Mouse (Mus musculus): ENCODE results near the gene Smim6. TPM values are rescaled to one million over a fixed set of nuclear protein-coding genes. Genes with fewer than 3 reads are reported as not detected.

Smim6 gene
- total and polyA plus RNA-seq, 2 experiments from 2014 or later: 0.27 TPM; not detected in 1

DNA sequence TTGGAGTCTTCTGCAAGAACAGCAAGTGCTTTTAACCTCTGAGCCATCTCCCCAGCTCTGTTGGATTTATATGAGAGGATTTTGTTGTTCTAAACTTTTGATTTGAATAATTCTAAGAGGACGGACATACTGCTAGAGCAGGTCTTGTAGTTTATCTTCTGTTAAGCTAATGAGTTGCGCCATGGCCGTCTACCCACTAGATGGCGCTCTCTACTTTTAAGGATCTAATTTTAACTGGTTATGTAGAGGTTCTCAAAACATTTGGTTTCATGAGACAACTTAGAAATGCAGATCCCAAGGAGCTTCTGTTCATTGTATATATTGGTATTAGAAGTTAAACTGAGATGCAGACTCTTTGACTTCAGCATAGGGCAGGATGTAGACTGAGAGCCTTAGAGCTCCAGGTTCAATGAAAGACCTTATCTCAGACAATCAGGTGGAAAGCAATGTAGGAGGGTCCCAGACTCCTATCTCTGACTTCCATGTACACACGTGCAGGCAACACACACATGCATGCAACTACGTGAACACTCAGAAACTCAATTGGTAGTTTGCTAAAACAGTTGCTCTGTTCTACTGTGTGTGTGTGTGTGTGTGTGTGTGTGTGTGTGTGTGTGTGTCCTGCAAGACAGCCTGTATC lies 28.0 kb downstream of the Smim6 start:
- no peak overlapping the region for H3K9ac ChIP-seq
- TF ChIP-seq CTCF (IDR thresholded peaks at IDR 0.05; ENCODE audit: low read depth): peak; percentile 82
- H3K27me3 ChIP-seq (ENCODE audit: insufficient read depth, low read length): no peaks in the 10 kb centered on the region
- peaks cover 3% of the 10 kb centered on the region for H3K4me1 ChIP-seq (ENCODE audit: insufficient read depth)
- no peak overlapping the region for H3K27ac ChIP-seq (ENCODE audit: low read depth, low read length)
- H3K4me2 ChIP-seq (ENCODE audit: low read depth): no peak overlapping the region
- no peaks in the 10 kb centered on the region for H3K9me3 ChIP-seq (ENCODE audit: low read length)
- peaks cover 74% of the 10 kb centered on the region for H3K36me3 ChIP-seq (ENCODE audit: insufficient read depth)
- DNase-seq: peak; percentile 87
- 36% methylated on average over 6 of the region's 6 CpGs for WGBS
- H3K4me3 ChIP-seq (ENCODE audit: low read depth, low read length): no peak overlapping the region
- ATAC-seq: peak; percentile 36; the same call in 1 of the 2 replicates

DNA sequence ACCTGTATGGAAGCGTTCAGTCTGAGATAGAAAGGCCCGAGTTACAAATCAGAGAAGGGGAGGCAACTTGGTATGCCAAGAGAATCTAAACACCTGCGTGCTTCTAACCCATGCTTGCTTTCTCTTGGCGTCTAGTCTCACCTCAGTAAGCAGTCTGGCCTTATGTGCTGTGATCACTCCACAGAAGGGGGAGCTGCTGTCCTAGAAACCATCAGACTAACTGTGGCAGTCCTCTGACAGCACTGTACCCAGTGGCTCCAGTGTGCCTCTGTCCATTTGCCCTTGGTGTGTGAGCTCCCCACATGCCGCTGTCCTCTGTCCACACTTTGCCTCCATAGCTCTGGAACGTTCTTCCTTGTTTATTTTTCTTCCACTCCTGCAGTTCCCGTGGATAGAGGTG lies 30.2 kb downstream of the Smim6 start:
- no peak overlapping the region for H3K9ac ChIP-seq
- ATAC-seq (no peak), DNase-seq (no peak)
- H3K27ac ChIP-seq (ENCODE audit: low read depth, low read length): no peak overlapping the region
- no peak for TF ChIP-seq CTCF (IDR thresholded peaks at IDR 0.05; ENCODE audit: low read depth)
- H3K4me1 ChIP-seq (ENCODE audit: insufficient read depth): no peaks in the 10 kb centered on the region
- H3K4me3 ChIP-seq (ENCODE audit: low read depth, low read length): no peak overlapping the region
- peaks cover 88% of the 10 kb centered on the region for H3K36me3 ChIP-seq (ENCODE audit: insufficient read depth)
- no peaks in the 10 kb centered on the region for H3K9me3 ChIP-seq (ENCODE audit: low read length)
- 89% methylated on average over 7 of the region's 7 CpGs for WGBS
- no peaks in the 10 kb centered on the region for H3K27me3 ChIP-seq (ENCODE audit: insufficient read depth, low read length)
- no peak overlapping the region for H3K4me2 ChIP-seq (ENCODE audit: low read depth)

DNA sequence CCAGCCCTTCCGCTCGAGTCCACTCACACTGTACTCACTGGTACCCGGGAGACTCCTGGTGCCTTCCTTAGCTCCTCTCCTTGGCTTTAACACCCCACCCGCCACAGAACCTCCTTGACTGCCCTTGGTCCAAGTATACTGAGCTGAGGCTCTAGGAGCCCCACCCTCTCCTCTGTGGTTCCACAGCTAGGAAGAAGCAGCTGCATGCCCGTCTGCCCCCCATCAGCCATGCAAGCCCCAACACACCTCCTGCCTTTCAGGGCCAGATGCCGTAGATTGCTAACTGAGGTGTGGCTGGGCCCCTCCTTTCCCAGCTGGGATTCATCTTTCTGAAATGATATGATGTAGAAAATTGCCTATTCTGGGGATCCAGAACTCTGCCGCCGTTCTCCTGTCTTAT lies 33.4 kb downstream of the Smim6 start:
- Histone ChIP-seq H3K4me3 (ENCODE audit: low read depth, low read length) (no peak overlapping the region), H3K4me2 (ENCODE audit: low read depth) (no peak overlapping the region), H3K9ac (no peak overlapping the region), H3K9me3 (ENCODE audit: low read length) (no peaks in the 10 kb centered on the region), H3K4me1 (ENCODE audit: insufficient read depth) (no peaks in the 10 kb centered on the region), H3K27me3 (ENCODE audit: insufficient read depth, low read length) (no peaks in the 10 kb centered on the region), H3K27ac (ENCODE audit: low read depth, low read length) (no peak overlapping the region), H3K36me3 (ENCODE audit: insufficient read depth) (peaks cover 84% of the 10 kb centered on the region)
- whole genome bisulfite sequencing: 94% methylated on average over 8 of the region's 8 CpGs
- DNase-seq (no peak), ATAC-seq (no peak)
- no peak for TF ChIP-seq CTCF (IDR thresholded peaks at IDR 0.05; ENCODE audit: low read depth)

DNA sequence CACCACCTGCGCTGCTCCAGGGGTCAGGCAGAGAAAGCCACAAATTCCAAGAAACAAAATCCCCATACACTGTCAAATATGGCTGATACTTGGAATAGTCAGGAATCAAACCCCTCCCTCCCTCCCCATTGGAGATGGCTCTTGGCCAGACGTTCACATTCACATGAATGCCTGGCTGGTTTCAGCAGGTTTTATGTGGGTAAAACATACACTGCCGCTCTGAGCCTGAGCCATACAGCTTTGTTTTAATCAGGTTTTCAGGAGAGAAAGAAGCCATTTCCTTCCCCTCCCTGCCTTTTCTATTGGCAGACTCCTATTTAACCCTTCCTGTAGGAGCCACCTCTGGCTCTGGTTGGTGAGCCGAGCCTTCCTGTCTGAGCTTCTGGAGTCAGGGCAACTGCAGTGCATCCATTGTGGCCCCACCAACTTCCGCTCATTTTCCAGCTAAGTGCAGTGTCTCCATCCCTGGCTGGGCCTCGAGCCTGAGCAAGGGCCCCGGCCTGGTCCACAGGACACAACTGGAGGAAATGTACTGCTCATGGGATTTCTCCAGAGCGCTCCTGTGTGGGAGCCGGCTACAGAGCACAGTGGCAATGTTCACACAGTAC lies 34.5 kb downstream of the Smim6 start:
- no peak for TF ChIP-seq CTCF (IDR thresholded peaks at IDR 0.05; ENCODE audit: low read depth)
- Histone ChIP-seq H3K4me1 (ENCODE audit: insufficient read depth) (no peaks in the 10 kb centered on the region), H3K9ac (no peak overlapping the region), H3K27me3 (ENCODE audit: insufficient read depth, low read length) (no peaks in the 10 kb centered on the region), H3K27ac (ENCODE audit: low read depth, low read length) (no peak overlapping the region), H3K36me3 (ENCODE audit: insufficient read depth) (peaks cover 78% of the 10 kb centered on the region), H3K4me3 (ENCODE audit: low read depth, low read length) (no peak overlapping the region), H3K4me2 (ENCODE audit: low read depth) (no peak overlapping the region), H3K9me3 (ENCODE audit: low read length) (no peaks in the 10 kb centered on the region)
- DNase-seq (no peak), ATAC-seq (no peak; the same call in 1 of the 2 replicates)
- 79% methylated on average over 9 of the region's 9 CpGs for WGBS

DNA sequence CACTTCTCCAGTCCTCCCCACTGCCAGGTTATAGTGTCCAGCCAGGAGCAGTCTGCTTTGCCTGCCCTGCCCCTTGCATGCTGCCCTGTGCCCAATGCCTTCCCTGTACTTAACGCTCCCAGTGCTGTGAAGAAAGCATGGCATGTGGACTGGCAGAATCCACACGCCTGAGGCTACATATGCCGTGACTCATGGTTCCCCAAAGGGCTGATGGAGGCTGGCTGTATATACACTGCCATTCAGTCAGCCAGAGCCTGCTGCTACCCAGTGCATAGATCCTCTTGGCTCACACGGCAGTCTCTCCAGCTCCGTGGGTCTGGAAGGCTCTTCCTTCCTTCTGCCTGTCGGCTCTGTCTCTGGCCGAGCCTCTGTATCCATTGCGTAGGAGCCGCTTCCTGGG lies 36.5 kb downstream of the Smim6 start:
- no peak overlapping the region for H3K4me2 ChIP-seq (ENCODE audit: low read depth)
- no peak for TF ChIP-seq CTCF (IDR thresholded peaks at IDR 0.05; ENCODE audit: low read depth)
- H3K9me3 ChIP-seq (ENCODE audit: low read length): no peaks in the 10 kb centered on the region
- H3K4me1 ChIP-seq (ENCODE audit: insufficient read depth): no peaks in the 10 kb centered on the region
- H3K4me3 ChIP-seq (ENCODE audit: low read depth, low read length): no peak overlapping the region
- peaks cover 72% of the 10 kb centered on the region for H3K36me3 ChIP-seq (ENCODE audit: insufficient read depth)
- ATAC-seq (no peak), DNase-seq (no peak)
- 92% methylated on average over 9 of the region's 9 CpGs for WGBS
- no peak overlapping the region for H3K9ac ChIP-seq
- H3K27me3 ChIP-seq (ENCODE audit: insufficient read depth, low read length): no peaks in the 10 kb centered on the region
- H3K27ac ChIP-seq (ENCODE audit: low read depth, low read length): no peak overlapping the region

DNA sequence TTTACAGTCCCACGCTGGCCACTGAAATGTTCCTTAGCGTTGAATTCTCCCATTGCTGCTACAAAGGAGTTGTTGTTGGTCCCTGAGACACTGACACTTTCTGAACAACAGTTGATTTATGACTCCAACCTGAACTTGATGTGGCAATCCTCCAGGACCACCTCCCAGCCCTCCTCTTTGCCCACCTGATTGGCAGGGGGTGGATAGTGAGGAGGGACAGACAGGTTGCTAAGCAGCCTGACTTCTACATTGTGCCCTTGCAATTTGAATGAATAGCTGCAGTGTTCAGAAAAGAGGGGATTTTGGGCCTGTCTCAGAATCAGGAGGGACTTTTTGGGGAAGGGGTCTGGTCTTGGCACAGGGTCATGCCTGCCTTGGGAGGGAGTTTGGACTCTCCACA lies 38.9 kb downstream of the Smim6 start:
- no peaks in the 10 kb centered on the region for H3K27me3 ChIP-seq (ENCODE audit: insufficient read depth, low read length)
- H3K27ac ChIP-seq (ENCODE audit: low read depth, low read length): no peak overlapping the region
- ATAC-seq: no peak
- peaks cover 64% of the 10 kb centered on the region for H3K36me3 ChIP-seq (ENCODE audit: insufficient read depth)
- no peak overlapping the region for H3K9ac ChIP-seq
- no peak for DNase-seq
- WGBS: 88% methylated on average over 2 of the region's 2 CpGs
- no peak overlapping the region for H3K4me3 ChIP-seq (ENCODE audit: low read depth, low read length)
- no peaks in the 10 kb centered on the region for H3K4me1 ChIP-seq (ENCODE audit: insufficient read depth)
- no peak overlapping the region for H3K4me2 ChIP-seq (ENCODE audit: low read depth)
- TF ChIP-seq CTCF (IDR thresholded peaks at IDR 0.05; ENCODE audit: low read depth): no peak
- no peaks in the 10 kb centered on the region for H3K9me3 ChIP-seq (ENCODE audit: low read length)

DNA sequence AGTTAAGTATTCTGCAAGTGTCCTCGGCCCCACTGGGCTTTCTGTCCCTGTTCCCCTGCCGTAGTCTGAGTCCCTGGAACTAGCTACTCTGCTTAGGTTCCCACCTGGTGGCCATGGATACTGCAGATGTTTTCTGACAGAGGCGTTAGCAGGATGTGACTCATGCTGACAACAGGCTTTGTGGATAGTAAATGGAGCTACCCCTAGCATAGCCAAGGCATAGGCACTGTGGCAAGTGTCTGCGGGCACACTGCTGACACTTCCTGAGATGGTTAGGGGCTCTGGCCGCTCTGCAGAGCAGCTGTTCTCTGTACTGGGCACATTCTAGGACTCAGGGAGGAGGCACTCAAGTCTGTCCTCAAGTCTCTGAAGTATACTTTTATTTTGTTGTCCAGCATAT lies 42.9 kb downstream of the Smim6 start:
- H3K27me3 ChIP-seq (ENCODE audit: insufficient read depth, low read length): no peaks in the 10 kb centered on the region
- DNase-seq (no peak), ATAC-seq (no peak)
- no peak overlapping the region for H3K4me2 ChIP-seq (ENCODE audit: low read depth)
- 71% methylated on average over 5 of the region's 5 CpGs for WGBS
- H3K4me1 ChIP-seq (ENCODE audit: insufficient read depth): no peaks in the 10 kb centered on the region
- H3K9ac ChIP-seq: no peak overlapping the region
- peaks cover 49% of the 10 kb centered on the region for H3K36me3 ChIP-seq (ENCODE audit: insufficient read depth)
- TF ChIP-seq CTCF (IDR thresholded peaks at IDR 0.05; ENCODE audit: low read depth): no peak
- H3K9me3 ChIP-seq (ENCODE audit: low read length): no peaks in the 10 kb centered on the region
- no peak overlapping the region for H3K27ac ChIP-seq (ENCODE audit: low read depth, low read length)
- H3K4me3 ChIP-seq (ENCODE audit: low read depth, low read length): no peak overlapping the region
